In the genomic region with DNA sequence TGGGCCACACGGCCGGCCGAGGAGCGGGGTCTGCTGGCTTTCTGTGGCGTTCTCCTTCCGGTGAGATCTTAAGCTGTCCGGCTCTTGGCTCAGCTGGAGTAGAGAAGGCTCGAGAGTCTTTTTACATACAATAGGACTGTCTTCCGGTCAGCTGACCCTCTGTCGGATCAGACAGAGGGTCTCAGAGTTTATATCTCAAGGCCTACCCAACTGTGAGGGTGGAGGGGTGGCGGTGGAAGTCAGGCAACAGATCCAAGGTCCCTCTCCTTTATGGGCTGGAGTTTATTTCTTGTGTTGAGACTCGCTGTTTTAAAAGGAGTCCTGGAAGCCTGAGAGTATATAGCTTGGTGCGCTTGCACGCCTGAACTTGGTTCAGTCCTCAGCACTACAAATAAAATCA, we compare ENCODE assay signal across 9 mouse cellular contexts. TPM values are rescaled to one million over a fixed set of nuclear protein-coding genes. Genes with fewer than 3 reads are reported as not detected.
DNase-seq lines count a peak whose midpoint lies in the region; ATAC-seq and TF ChIP-seq lines count a peak whose summit lies in the region.
"Had no signal": no experiment of that assay in that cellular context is flagged by ENCODE, and none has a peak within 500 bp of the region (broad histone marks: within the 10 kb centered on the region; RNA-seq: fewer than 3 reads in every experiment).

Gene Srgn (minus strand): TSS at position 101 of the 400 bp plus-strand sequence.

- no peak for TF ChIP-seq POLR2A in MEL (IDR thresholded peaks at IDR 0.05; ENCODE audit: control insufficient read depth in 1 of 2, insufficient read depth in 1 of 2, low read depth in 1 of 2, low read length in 2 of 2, poor library complexity in 1 of 2)

- no peaks in the 10 kb centered on the region for H3K4me1 ChIP-seq in hindbrain, embryonic 15.5 days (replicated peaks)
- H3K4me1 ChIP-seq in hindbrain, embryonic 11.5 days (replicated peaks; ENCODE audit: control insufficient read depth, insufficient read depth, low read length): no peaks in the 10 kb centered on the region
- H3K4me1 ChIP-seq in MEL (ENCODE audit: control insufficient read depth in 1 of 2, insufficient read depth in 2 of 2, low read length in 2 of 2): peaks cover 0 to 8% of the 10 kb centered on the region in 2 experiments; a peak in 2 of 4 replicates
- H3K4me1 ChIP-seq in limb, embryonic 15.5 days: no peaks in the 10 kb centered on the region
- H3K4me1 ChIP-seq: embryonic facial prominence, embryonic 12.5 days had no signal

- TF ChIP-seq CTCF in MEL (IDR thresholded peaks at IDR 0.05 in 2 of 3, conservative IDR thresholded peaks at IDR 0.05 in 1 of 3; ENCODE audit: control insufficient read depth in 1 of 3, insufficient read depth in 1 of 3, low read depth in 2 of 3, low read length in 3 of 3, poor library complexity in 1 of 3, severe bottlenecking in 1 of 3): no peak

- H3K27ac ChIP-seq in hindbrain, embryonic 15.5 days (replicated peaks): no peak within 1 kb of the TSS
- H3K27ac ChIP-seq in hindbrain, embryonic 11.5 days (ENCODE audit: low read depth, low read length): no peak within 1 kb of the TSS
- no peak within 1 kb of the TSS for H3K27ac ChIP-seq in MEL (ENCODE audit: control insufficient read depth, low read depth, low read length)
- H3K27ac ChIP-seq in limb, embryonic 15.5 days: no peak within 1 kb of the TSS
- H3K27ac ChIP-seq: embryonic facial prominence, embryonic 12.5 days had no signal

- no peak for TF ChIP-seq EP300 in MEL (IDR thresholded peaks at IDR 0.05; ENCODE audit: low read depth in 1 of 2, low read length in 2 of 2)

- no peak for DNase-seq in hindbrain, embryonic 11.5 days (ENCODE audit: low spot score)
- DNase-seq in MEL (ENCODE audit: low read depth, low spot score): no peak
- no peak for DNase-seq in cerebellum, adult 18-20 months
- DNase-seq in frontal cortex, postnatal 36 days (ENCODE audit: low spot score in 2 of 2): no peak

- no peak within 1 kb of the TSS for H3K4me3 ChIP-seq in hindbrain, embryonic 15.5 days
- H3K4me3 ChIP-seq in hindbrain, embryonic 11.5 days (ENCODE audit: low read depth, low read length): no peak within 1 kb of the TSS
- H3K4me3 ChIP-seq in MEL (ENCODE audit: control insufficient read depth in 1 of 2, insufficient read depth in 1 of 2, low read depth in 2 of 2, low read length in 2 of 2): no peak within 1 kb of the TSS
- no peak within 1 kb of the TSS for H3K4me3 ChIP-seq in limb, embryonic 15.5 days
- H3K4me3 ChIP-seq: embryonic facial prominence, embryonic 12.5 days had no signal

- 87% methylated on average over 14 of the region's 14 CpGs for WGBS in hindbrain, embryonic 15.5 days
- WGBS in hindbrain, embryonic 11.5 days: 87% methylated on average over 14 of the region's 14 CpGs
- 88% methylated on average over 14 of the region's 14 CpGs for WGBS in limb, embryonic 15.5 days

- no peak within 1 kb of the TSS for H3K9ac ChIP-seq in hindbrain, embryonic 15.5 days
- H3K9ac ChIP-seq in hindbrain, embryonic 11.5 days (ENCODE audit: low read depth, low read length): no peak within 1 kb of the TSS
- no peak within 1 kb of the TSS for H3K9ac ChIP-seq in MEL (ENCODE audit: control insufficient read depth, low read depth, low read length, poor library complexity, severe bottlenecking)
- no peak within 1 kb of the TSS for H3K9ac ChIP-seq in limb, embryonic 15.5 days
- H3K9ac ChIP-seq: embryonic facial prominence, embryonic 12.5 days had no signal

- ATAC-seq in hindbrain, embryonic 15.5 days (ENCODE audit: low FRiP score, low read depth): no peak
- no peak for ATAC-seq in hindbrain, embryonic 11.5 days (ENCODE audit: low FRiP score)
- ATAC-seq in erythroblast, adult 5-6 weeks (replicated peaks; ENCODE audit: low FRiP score, poor library complexity, severe bottlenecking): no peak
- no peak for ATAC-seq in limb, embryonic 15.5 days (ENCODE audit: insufficient number of reproducible peaks, low FRiP score, low TSS enrichment, low read depth)
- ATAC-seq in cerebellum, adult (ENCODE audit: insufficient number of reproducible peaks, low FRiP score, low TSS enrichment): no peak

- no peaks in the 10 kb centered on the region for H3K9me3 ChIP-seq in hindbrain, embryonic 15.5 days
- H3K9me3 ChIP-seq in hindbrain, embryonic 11.5 days (ENCODE audit: control insufficient read depth, low read length): no peaks in the 10 kb centered on the region
- no peaks in the 10 kb centered on the region for H3K9me3 ChIP-seq in MEL (replicated peaks; ENCODE audit: insufficient read depth, low read length)
- H3K9me3 ChIP-seq in limb, embryonic 15.5 days: no peaks in the 10 kb centered on the region
- H3K9me3 ChIP-seq: embryonic facial prominence, embryonic 12.5 days had no signal

- no peaks in the 10 kb centered on the region for H3K79me2 ChIP-seq in MEL (ENCODE audit: control insufficient read depth, insufficient read depth, low read length, poor library complexity)

- no peaks in the 10 kb centered on the region for H3K36me3 ChIP-seq in hindbrain, embryonic 15.5 days
- H3K36me3 ChIP-seq in hindbrain, embryonic 11.5 days (ENCODE audit: control insufficient read depth, insufficient read depth, low read length): no peaks in the 10 kb centered on the region
- peaks cover 0 to under 1% of the 10 kb centered on the region in 2 experiments; a peak in 2 of 4 replicates for H3K36me3 ChIP-seq in MEL (ENCODE audit: control insufficient read depth in 1 of 2, insufficient read depth in 2 of 2, low read length in 2 of 2)
- no peaks in the 10 kb centered on the region for H3K36me3 ChIP-seq in limb, embryonic 15.5 days
- H3K36me3 ChIP-seq: embryonic facial prominence, embryonic 12.5 days had no signal

- no peak within 1 kb of the TSS for H3K4me2 ChIP-seq in hindbrain, embryonic 15.5 days
- no peak within 1 kb of the TSS for H3K4me2 ChIP-seq in hindbrain, embryonic 11.5 days (replicated peaks; ENCODE audit: low read depth, low read length)
- no peak within 1 kb of the TSS for H3K4me2 ChIP-seq in limb, embryonic 15.5 days
- H3K4me2 ChIP-seq: embryonic facial prominence, embryonic 12.5 days had no signal

- TF ChIP-seq RAD21 in MEL (IDR thresholded peaks at IDR 0.05; ENCODE audit: low read depth, low read length): no peak

- H3K27me3 ChIP-seq in hindbrain, embryonic 15.5 days: no peaks in the 10 kb centered on the region
- H3K27me3 ChIP-seq in hindbrain, embryonic 11.5 days (ENCODE audit: control insufficient read depth, insufficient read depth, low read length): no peaks in the 10 kb centered on the region
- H3K27me3 ChIP-seq in MEL (ENCODE audit: control insufficient read depth in 1 of 2, insufficient read depth in 2 of 2, low read length in 2 of 2): no peaks in the 10 kb centered on the region
- H3K27me3 ChIP-seq in limb, embryonic 15.5 days: no peaks in the 10 kb centered on the region
- H3K27me3 ChIP-seq: embryonic facial prominence, embryonic 12.5 days had no signal

TF ChIP-seq in MEL, 35 proteins besides CTCF, POLR2A, EP300 and RAD21:
- TF ChIP-seq SIN3A (IDR thresholded peaks at IDR 0.05; ENCODE audit: low read length) (no peak), MYB (IDR thresholded peaks at IDR 0.05; ENCODE audit: low read depth, low read length) (no peak), E2F4 (IDR thresholded peaks at IDR 0.05; ENCODE audit: borderline replicate concordance, low read depth, low read length) (no peak), NRF1 (IDR thresholded peaks at IDR 0.05; ENCODE audit: insufficient read depth, low read depth, low read length, poor library complexity, severe bottlenecking) (no peak), MAFK (IDR thresholded peaks at IDR 0.05; ENCODE audit: borderline replicate concordance, low read depth, low read length) (no peak), TCF12 (IDR thresholded peaks at IDR 0.05; ENCODE audit: low read depth, low read length) (no peak), BHLHE40 (IDR thresholded peaks at IDR 0.05; ENCODE audit: borderline replicate concordance, low read depth, low read length) (no peak), ZNF384 (IDR thresholded peaks at IDR 0.05; ENCODE audit: low read depth, low read length) (no peak), UBTF (IDR thresholded peaks at IDR 0.05; ENCODE audit: borderline replicate concordance, insufficient read depth, low read depth, low read length) (no peak), USF1 (IDR thresholded peaks at IDR 0.05; ENCODE audit: low read depth, low read length) (no peak), SMC3 (IDR thresholded peaks at IDR 0.05; ENCODE audit: low read depth, low read length) (no peak), USF2 (IDR thresholded peaks at IDR 0.05; ENCODE audit: borderline replicate concordance in 1 of 2, insufficient read depth in 1 of 2, low read depth in 1 of 2, low read length in 2 of 2) (no peak)

RNA-seq across cellular contexts. Expression of gene Srgn, which starts in this region (rescaled TPM):
- 10.1 and 11.5 TPM in 2 replicates for polyA plus RNA-seq in hindbrain, embryonic 15.5 days (2015; fragmentation: Nextera tagmentation; extraction: Ambion mirVana)
- 4.3 and 5.8 TPM in 2 replicates for polyA plus RNA-seq in hindbrain, embryonic 11.5 days (2014; fragmentation: Nextera tagmentation; extraction: Ambion mirVana)
- 217 and 236 TPM in 2 replicates for total RNA-seq in MEL (2012; rRNA removed)
- polyA plus RNA-seq in MEL (2012; ENCODE audit: insufficient read depth in 1 of 2, insufficient read length in 2 of 2, low read depth in 1 of 2, low replicate concordance in 2 of 2, missing spikeins in 1 of 2): 100 to 1,000 TPM in 1 of 2 experiments, not detected in 1; 164 TPM
- total RNA-seq in erythroblast, adult 5-6 weeks (2015; ENCODE audit: low replicate concordance): 708 and 861 TPM in 2 replicates
- 235 and 417 TPM in 2 replicates for total RNA-seq in erythroblast, adult 5-6 weeks (2017; ENCODE audit: low replicate concordance)
- 50.5 and 56.2 TPM in 2 replicates for polyA plus RNA-seq in limb, embryonic 15.5 days (2015; fragmentation: Nextera tagmentation; extraction: Ambion mirVana)
